Mouse (Mus musculus): ENCODE results near the gene Gpat3. TPM values are rescaled to one million over a fixed set of nuclear protein-coding genes. Genes with fewer than 3 reads are reported as not detected.

The Gpat3 gene
- polyA plus RNA-seq, 1 experiment from 2014 or later: 0.81 TPM

DNA sequence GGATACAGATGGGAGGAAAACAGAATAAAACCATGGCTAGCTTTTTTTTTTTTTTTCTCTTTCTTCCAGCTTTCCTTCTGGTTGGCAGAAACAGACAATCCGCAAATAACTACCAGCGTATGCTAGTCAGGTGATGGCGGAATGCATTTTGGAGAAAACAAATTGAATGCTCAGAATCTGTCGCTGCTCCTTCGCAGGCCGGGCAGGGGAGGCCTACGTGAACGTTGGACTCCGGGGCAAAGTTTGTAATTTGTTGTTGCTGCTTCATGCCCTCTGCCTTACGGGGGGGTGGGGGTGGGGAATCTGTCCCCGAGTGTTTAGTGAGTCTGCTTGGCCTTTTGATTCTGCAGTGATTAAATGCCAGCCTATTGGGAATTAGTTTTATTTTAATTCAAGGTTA is 98.2 kb downstream of the Gpat3 start:
- Histone ChIP-seq H3K9me3 (replicated peaks) (no peaks in the 10 kb centered on the region), H3K27ac (no peak overlapping the region), H3K4me2 (no peak overlapping the region; the same call in 1 of the 2 replicates), H3K27me3 (no peaks in the 10 kb centered on the region), H3K9ac (no peak overlapping the region), H3K4me3 (no peak overlapping the region), H3K36me3 (ENCODE audit: poor library complexity, severe bottlenecking) (no peaks in the 10 kb centered on the region), H3K4me1 (no peaks in the 10 kb centered on the region)
- WGBS: 61% methylated on average over 11 of the region's 11 CpGs
- no peak for ATAC-seq

DNA sequence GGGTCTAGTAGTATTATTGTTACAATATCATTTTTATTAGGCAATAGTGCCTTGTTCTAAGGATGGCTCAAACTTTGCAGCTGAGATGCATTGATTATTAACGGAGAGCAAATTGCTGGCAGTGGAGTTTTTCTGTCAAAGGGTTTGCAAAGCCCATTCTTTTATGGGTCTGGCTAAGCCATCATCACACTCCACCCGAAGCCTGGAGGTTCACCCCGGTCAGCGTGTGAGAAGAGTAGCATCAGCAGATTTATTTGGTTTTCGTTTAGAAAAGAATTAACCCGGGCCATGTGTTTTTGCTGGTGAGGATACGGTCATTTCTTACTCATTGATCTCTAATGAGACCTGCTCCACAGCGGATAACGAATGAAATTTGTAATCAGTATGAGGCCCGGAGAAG is 99.8 kb downstream of the Gpat3 start:
- H3K4me3 ChIP-seq: no peak overlapping the region
- H3K27ac ChIP-seq: no peak overlapping the region
- H3K4me2 ChIP-seq: no peak overlapping the region
- no peaks in the 10 kb centered on the region for H3K9me3 ChIP-seq (replicated peaks)
- no peak overlapping the region for H3K9ac ChIP-seq
- no peaks in the 10 kb centered on the region for H3K27me3 ChIP-seq
- 80% methylated on average over 10 of the region's 10 CpGs for WGBS
- no peaks in the 10 kb centered on the region for H3K36me3 ChIP-seq (ENCODE audit: poor library complexity, severe bottlenecking)
- no peak for ATAC-seq
- H3K4me1 ChIP-seq: no peaks in the 10 kb centered on the region

Other genes with a start within 250 kb of the Gpat3 start
- 42.7 and 43.6 TPM in 2 replicates for gene Coq2, start 170.6 kb upstream of the Gpat3 start, polyA plus RNA-seq (2015; fragmentation: Nextera tagmentation; extraction: Ambion mirVana)
- gene Hpse, start 126.0 kb upstream of the Gpat3 start, polyA plus RNA-seq (2015; fragmentation: Nextera tagmentation; extraction: Ambion mirVana): 0.25 and 0.49 TPM in 2 replicates
- 22.0 and 23.3 TPM in 2 replicates for gene Helq, start 47.1 kb upstream of the Gpat3 start, polyA plus RNA-seq (2015; fragmentation: Nextera tagmentation; extraction: Ambion mirVana)
- 168 and 195 TPM in 2 replicates for gene Mrps18c, start 47.1 kb upstream of the Gpat3 start, polyA plus RNA-seq (2015; fragmentation: Nextera tagmentation; extraction: Ambion mirVana)
- 24.9 and 25.8 TPM in 2 replicates for gene Abraxas1, start 24.7 kb upstream of the Gpat3 start, polyA plus RNA-seq (2015; fragmentation: Nextera tagmentation; extraction: Ambion mirVana)

All from forebrain, embryonic 13.5 days (tissue).